Mouse (Mus musculus): Measurements from ENCODE around the gene Gm12695.

Gene Gm12695

DNA sequence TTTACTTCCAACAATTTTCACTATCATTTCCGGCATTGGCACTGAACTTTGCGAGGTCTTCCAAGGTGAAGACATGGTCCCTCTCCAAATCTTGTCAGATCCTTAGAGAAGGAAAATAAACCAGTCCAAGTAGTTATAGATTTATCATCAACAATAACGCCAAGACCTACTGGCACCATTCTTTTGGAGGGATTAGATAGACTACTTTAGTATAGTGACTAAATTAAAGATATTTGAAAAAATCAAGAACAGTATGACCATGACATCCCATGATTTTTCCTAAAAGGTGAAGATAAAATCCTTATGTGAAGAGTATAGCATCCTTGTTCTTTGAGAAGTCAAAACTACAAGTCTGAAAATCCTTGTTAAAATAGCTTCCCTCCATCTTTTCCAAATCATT is at the start of gene Gm12695:
TSS of gene Gm12695 (minus strand) at position 101 of the 400 bp plus-strand sequence.
- no peak for DNase-seq (ENCODE audit: low spot score in 2 of 2)

DNA sequence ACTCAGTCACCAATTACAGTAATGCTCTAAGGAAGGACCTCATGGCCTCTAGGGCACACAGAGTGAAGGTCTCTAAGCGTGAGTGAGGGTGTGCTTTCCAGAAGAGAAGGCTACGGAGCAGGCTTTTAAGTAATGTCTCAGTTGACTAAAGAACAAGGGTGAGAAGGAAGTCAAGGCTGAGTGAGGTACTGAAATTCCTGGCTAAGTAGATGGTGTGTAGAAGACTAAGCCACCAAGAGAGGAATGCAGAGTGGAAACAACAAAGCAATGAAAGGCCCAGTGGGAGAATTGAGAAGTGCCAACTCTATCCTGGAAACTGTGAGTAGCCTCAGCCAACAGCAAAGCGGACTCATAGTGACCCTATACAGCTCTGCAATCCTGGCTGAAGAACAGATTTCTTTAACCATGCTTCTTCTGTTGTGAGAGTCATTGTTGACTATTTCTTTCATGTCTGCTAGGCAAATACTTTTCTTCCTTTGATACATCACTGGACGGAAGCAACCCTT is 40.6 kb upstream of the Gm12695 start:
- DNase-seq (ENCODE audit: low spot score in 2 of 2), result no peak

DNA sequence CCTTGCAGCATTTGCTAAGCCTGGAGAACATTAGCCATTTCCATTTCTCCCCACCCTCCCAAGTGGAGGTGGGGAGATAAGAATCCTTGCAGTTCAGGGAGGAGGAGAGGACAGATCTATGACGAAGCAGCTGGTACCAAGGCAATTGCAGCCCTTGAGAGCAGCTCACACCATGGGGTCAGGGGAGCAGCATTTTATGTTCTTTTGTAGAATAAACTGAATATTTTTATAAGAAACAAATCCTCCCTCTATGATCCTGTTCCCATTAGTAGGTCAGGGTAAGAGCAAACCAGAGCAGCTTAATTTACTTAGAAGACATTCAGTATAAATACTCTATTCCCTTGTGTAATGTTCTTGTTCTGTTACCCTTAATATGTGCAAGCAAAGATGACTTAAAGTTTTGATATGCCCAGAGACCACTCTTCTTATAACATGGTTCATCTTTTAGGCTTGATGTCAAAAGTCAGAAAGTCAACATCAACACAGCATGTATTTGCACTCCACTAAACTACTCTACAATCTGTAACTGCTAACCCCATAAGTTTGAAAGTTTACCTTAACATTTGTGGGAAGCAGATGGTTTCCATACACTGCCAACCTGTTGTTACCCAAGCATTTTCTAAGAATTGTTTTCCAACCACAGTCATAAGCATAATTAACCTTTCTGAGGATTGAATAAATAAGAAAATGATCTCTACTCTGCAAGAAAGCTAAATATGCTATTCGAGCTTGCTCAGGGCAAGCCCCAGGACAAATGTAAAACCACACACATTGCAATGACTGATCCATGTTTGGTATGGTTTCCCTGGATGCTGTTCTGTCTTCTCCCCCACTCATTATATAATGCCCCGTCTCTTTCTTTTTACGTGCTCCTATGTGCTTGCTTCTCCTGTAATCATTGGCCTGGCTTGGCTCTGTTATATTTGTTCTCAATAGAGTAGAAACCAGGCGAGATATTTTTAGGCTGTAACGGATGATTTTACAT is 22.1 kb upstream of the Gm12695 start:
- no peak for DNase-seq (ENCODE audit: low spot score in 2 of 2)

DNA sequence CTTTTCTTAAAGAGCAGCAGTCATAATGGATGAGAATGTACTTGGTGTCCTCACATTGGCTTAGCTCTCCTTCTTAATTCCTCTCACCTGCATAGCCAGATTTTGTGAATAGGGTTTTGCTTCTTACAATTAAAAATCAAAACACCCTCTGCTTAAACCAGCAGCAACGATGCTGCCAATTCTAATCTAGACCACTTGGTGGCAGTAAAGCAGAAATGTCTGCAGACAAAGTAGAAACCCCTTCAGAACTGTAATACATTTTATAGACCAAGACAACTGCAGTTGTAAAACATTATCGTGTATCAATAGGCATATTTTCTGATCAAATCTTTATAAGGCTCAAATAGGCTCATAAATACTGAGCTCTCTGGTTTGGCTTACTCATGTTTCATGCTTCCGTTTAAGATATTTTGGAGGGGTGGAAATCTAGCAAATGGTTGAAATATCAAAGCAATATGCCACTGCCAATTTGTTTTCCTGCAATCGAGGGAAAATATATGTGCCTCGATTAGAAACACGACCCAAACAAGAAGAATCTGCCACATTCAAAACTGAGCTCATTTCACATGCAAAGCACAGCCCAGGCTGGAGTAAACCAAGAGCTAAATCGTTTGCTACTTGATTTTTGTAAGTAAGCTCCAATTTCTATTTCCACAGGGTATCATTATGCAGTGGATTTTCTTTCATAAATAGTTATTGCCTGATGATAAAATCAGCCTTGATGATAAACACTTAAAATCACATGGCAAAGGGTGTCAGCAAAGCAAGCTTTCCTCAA is 14.6 kb upstream of the Gm12695 start:
- no peak for DNase-seq (ENCODE audit: low spot score in 2 of 2)

DNA sequence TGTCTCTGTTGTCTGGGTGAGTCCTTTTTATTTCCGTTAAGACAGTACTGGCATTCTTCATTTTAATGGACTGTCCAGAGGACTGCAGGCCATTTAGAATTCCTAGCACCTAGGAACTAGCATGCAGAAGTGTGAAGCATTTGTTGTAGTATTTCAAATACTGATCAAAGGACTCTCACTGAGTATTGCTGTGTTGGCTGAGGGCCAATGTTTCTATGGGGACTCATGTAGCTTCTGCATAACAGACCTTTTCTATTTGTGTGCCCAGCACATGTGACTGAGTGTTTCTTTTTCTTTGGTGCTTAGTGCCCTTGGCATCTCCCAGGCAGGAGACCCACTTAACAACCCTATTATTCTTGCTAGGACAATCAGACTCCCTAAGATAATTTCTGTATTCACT is 12.6 kb upstream of the Gm12695 start:
- no peak for DNase-seq (ENCODE audit: low spot score in 2 of 2)

DNA sequence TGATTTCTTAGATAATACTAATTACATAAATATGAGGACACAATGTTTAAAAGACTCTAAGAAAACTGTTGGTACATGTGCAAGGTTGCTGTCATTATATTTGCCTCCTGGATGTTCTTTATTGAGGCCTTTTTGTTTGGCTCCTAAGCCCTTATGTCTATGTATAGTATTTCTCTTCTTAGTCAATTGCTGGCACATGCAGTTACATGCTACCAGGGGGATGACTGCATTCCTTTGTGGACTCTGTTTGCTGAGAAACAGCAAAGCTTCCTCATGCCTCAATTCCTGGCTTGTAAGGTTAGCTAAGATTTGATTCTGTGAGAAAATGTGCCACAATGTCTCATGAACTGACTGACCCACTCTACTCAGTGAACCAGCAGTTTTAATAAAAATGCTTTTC is 6.3 kb upstream of the Gm12695 start:
- no peak for DNase-seq (ENCODE audit: low spot score in 2 of 2)

DNA sequence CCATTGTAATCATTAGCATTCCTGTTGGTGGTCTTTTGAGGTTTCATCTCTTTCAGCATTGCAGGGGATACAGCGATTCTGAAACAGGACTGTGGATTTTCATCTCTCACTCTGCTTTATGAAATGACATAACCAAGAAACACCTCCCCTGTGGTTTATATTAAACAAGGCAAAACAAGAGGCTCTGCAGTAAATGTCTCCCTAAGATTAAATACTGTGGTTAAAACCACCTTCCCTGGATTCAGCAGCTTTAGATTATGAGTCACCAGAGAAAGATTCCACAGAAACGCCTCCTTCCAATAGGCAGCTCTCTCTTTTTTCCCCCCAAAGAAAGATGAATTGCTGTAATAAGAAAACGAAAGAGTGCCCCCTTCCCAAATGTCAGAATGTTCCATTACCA is 4.9 kb upstream of the Gm12695 start:
- no peak for DNase-seq (ENCODE audit: low spot score in 2 of 2)

DNA sequence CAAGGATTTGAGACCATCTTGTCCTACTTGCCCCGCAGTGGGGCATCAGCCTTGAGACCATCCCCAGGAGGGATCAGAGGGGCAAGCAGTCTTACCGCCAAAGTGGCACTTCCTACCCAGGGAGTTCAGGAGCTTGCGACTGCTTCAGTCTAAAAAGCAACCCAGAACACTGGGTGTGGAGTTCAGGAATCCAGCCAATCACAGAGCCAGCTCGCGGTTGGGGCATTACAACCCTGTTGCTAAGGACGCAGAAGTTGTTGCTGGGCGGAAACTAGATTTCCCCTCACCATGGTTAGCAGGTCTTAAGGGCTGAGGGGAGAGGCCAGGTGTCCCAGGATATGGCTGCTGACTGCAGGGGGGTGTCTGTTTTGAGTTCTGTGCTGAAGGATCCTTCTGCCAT is 1.6 kb upstream of the Gm12695 start:
- DNase-seq (ENCODE audit: low spot score in 2 of 2), result peak; percentile 3 to 4

DNA sequence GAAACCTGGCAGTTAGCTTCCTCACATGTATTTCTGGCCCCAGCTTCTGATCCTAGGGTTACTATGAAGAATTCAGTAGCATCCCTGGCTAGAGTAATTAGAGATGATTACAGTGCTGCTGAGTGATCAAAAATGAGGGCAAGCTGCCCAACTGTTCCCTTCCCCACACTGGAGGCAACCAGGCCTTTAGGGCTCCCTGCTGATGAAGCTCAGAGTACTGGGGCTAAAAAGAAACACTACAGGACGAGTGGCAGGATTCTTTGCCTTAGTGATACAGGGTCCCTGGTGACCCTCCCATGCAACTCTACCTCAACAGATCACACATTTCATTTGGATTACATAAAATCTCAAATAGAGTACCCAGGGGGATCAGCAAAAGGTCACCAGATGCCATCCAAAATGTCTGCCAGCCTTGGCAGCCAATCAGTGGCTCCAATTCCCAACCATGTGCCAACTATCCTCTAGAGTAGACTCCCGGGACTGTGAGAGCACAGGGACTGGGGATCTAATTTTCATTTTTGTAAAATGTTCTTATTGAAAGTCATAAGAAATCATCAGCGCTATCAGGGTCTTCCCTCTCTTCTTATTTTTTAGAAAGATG is 11.9 kb downstream of the Gm12695 start:
- no peak for DNase-seq (ENCODE audit: low spot score in 2 of 2)

DNA sequence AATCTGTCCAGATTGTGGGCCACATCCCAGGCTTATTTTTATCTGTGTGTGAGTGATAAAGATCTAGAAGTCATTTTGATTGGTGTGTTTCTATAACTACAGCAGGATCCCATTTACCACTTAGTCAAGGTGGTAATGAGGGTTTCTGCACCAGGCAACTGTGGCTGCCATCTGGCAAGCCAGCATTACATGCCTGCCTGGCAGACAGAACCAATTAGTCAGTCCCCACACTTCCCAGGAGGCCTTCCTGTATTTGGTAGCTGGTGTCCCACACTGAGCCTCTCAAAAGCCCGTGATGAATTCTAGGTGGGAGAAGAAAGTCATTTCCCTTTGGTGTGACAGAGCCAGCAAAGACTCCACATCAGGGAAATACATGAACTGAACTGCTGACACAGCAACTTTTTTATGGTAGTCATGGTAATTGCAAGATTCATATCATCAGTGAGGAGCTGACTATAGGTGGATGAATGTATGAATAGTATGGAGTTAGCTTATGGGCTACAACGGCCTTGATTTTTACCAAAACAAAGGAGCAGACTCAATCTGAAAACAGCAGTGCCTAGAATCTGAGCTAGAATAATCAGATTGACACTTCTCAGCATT is 18.5 kb downstream of the Gm12695 start:
- no peak for DNase-seq (ENCODE audit: low spot score in 2 of 2)

DNA sequence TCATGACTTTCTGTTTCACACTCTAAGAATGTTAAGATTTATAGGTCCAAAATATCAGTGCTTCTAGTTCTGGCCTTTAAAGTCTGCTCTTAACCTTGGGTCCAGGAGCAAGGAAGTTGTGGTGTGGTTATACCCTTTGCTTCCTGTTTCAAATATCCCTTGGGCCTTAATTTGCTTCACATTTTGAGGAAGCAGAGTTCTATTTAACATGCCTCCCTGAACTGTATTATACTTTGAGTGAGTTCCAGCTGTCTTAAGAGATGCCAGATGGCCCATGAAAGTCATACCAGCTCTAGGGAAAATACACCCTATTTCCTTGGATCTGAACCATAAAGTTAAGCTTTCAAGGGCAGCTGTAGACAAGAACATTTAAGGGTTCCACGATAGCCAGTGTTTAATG is 33.0 kb downstream of the Gm12695 start:
- DNase-seq (ENCODE audit: low spot score in 2 of 2), result no peak

DNA sequence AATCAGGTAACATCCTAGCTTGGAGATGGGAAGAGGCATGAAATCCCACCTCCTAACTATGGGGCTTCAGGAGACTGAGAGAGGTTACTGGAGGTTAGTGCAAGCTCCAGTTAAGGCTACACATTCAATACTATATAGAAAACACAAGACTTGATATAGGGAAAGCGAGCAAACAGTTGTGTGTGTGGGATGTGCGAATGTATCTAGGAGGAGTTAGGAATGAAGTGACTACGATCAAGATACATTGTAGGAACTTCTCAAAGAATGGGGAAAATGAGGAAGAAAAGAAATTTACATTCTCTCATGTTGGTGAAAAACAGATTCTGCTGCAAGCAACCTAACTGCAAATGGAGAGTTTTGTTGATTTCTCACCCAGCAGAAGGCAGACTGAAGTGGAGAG is 44.5 kb downstream of the Gm12695 start:
- no peak for DNase-seq (ENCODE audit: low spot score in 2 of 2)

DNA sequence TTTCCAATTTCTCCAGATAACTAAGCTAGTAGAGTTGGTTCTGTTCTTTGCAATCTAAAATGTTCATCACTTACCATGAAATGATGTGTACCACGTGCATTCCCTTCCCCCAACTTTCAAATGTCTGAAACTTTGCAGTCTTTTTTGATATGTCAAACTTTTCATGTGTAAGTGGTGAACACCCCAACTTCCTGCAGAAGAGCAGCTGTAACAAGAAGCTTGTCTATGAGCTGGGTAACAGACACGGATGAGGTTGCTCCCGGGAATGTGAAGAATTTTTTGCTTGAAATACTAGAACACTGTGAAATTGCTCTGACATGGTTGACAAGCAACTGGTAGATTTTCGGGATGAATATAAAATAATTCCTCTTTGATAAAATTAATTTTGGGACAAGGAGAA is 55.7 kb downstream of the Gm12695 start:
- DNase-seq (ENCODE audit: low spot score in 2 of 2), result no peak

DNA sequence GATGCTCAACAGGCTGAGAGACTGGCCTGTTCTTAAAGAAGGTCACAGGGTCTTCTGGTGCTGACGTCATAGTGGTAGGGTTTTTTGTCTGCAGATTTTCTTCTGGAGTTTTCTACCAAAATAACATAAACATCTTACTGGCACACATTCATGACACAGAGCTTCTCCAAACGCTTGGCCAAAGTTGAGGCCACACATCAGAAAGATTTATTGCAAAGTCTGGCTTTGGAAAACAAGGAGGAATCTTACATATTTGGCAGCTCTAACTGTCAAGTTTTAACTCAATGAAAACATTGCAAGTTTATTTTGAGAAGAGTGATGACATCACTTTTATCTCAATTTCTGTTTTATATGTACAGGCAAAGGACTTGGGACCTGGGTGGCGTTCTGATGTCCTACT is 56.8 kb downstream of the Gm12695 start:
- DNase-seq (ENCODE audit: low spot score in 2 of 2), result no peak

DNA sequence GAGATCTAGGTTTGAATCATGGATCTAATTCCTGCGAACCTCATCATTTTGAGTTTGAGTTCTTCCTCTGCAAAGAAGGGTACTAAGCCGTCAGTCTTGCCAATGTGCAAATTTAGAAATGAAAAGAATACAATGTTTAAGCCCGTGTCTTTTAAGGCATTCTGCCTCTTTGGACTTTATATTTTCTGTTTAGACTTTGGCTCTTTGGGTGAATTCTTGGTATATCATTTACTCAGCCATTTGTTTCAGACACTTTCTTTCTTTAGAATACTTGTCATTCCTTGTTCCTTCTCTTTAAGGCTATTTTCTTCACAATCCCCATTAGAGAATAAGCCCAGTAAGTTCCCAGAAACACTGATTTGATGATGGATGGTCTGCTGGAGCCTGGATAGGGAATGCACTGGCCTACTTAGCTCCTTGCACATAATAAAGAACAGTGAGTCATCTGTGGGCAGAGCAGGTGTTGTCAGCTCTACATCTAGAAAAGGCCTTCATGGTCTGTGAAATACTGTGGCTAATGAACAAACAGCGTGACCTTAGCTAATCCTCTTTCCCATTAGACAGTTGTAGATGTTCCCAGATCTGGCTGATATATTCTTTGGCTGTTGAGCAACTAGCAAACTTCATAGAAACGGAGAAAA is 59.5 kb downstream of the Gm12695 start:
- no peak for DNase-seq (ENCODE audit: low spot score in 2 of 2)

DNA sequence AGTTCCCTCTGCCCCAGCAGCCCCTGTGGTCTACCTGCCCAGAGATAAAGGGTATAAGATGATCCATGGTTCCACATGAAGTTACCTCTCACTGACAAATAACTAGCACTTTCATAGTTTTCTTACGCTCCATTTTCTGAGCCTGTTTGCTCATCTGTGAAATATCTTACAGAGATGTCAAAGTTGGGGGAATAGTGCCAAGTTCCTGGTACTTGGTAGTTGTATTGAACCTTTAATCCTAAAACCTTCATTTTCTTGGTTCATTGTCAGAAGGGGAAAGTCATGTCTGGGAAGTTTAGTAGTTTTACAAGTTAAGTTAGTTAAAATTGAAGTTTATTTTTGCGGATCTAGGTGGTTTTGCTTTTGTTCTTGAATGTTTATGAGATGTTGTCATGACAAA is 62.7 kb downstream of the Gm12695 start:
- DNase-seq (ENCODE audit: low spot score in 2 of 2), result no peak

DNA sequence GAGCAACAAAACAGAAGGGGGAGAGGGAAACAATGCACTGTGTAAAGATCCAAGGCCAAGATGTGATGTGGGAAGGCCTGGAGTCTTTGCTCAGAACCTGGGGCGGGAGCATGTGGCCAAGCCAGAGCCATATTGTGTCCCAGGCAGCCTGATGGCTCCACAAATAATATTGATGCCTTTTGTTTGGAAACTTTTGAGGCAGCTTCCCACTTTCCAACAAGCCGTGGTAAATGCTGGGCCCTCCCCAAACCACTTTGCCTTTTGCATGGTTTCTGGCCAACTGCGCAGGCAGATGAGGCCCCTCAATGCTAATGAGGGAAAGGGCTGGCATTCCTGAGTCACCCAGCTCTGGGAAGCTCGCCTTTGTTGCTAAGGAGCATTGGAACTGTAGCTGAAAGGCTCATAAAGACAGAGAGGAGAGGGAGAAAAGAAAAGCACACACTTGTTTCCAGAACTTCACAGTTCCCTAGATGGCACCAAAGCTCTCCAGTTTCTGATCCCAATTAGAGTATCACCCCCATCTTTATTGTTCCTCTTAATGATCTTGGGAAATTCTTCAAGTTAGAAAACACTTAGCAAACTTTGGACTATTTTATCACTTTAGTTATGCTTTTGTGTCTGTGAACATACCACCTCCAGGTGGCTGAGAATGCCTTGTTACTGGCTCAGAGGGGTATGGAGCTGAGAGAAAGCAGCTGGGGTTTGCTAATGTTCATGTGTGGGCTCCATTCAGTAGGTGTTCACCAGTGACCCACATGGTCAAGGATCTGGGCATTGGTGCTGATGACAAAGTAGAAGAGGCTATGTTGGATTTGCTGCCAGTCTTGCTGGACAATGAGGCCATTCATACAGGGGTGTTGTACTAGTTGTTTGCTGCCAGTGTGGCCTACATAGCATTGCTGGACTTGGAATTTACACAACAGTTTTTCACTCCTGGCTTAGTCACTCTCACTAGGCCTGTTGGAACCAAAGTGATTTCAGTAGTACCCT is 65.7 kb downstream of the Gm12695 start:
- DNase-seq (ENCODE audit: low spot score in 2 of 2), result no peak

DNA sequence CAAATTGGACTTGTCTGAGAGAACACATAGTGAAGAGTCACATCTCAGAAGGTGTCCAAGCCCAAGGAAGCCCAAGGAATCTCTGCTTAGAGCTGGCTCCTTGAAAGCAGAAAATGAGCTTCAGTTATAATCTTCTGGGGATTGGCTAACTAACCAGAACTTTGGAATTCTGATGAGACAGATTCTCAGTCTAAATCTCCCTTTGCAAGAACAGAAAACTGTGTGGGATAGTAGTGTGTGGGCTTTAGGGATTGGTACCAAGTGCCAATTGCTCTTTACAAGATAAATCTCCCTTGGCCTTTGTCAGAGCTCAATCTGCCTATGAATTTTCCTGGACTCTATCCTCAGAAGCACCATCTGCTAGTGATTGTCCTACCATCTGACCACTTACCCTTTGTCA is 66.5 kb downstream of the Gm12695 start:
- DNase-seq (ENCODE audit: low spot score in 2 of 2), result no peak

DNA sequence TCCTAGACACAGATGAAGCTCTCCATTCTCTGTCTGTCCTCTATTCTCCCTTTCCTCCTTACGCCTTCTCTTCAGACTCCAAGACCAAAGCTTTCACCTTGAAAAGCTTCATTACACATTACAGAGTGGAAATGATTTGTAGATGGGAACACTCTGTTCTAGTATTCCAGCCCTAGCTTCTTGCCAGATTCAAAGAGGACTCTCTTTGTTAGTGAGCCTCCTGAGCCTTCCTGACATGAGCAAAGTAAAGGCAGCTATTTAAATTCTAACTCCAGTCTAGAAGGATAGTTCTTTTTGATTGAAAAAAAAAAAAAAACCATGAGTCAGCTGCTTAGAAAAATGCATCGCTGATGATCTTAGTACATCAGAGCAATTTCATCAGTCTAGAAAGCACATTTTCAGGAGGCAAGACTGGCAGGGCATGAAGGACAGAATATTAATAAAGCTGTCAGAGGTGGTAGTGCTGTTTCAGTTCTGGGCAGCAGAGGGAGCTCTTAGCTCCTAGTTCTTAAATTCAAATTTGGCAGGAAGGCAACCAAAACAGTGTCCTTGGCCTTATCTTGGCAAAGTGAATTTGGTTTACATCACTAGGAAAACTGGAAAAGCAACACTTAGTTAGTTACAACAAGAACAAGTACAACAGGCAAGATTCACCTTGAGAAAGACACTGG is 79.6 kb downstream of the Gm12695 start:
- DNase-seq (ENCODE audit: low spot score in 2 of 2), result no peak

DNA sequence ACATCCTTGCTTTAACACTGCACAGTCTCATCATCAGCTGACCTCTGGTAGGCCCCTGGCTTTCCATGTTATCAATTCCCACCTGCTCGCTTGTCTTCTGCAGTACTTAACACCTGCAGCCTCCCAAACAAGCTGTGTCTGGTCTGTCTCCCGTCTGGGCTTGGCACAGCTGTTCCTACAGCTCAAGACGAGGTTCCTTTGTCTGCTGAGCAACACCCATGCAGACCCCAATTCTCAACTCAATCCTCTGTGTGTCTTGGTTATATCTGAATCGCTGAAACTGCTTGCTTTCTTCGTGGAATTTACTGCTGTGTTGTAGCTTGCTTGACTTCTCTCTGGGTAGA is 86.8 kb downstream of the Gm12695 start:
- DNase-seq (ENCODE audit: low spot score in 2 of 2), result no peak

Data from thymus, postnatal 10 days (tissue).